Mouse (Mus musculus): ENCODE results near the gene Smtnl1. TPM values are rescaled to one million over a fixed set of nuclear protein-coding genes. Genes with fewer than 3 reads are reported as not detected.
A peak's percentile ranks its signal among the peaks of the same experiment; 100 is the strongest.
"Not testable (repeated sequence)": the region's sequence is repeated elsewhere in the genome, so short reads cannot be mapped to it uniquely, and the experiment has no call there.

Smtnl1 gene
- polyA plus RNA-seq, 1 experiment, result 0.04 TPM

DNA sequence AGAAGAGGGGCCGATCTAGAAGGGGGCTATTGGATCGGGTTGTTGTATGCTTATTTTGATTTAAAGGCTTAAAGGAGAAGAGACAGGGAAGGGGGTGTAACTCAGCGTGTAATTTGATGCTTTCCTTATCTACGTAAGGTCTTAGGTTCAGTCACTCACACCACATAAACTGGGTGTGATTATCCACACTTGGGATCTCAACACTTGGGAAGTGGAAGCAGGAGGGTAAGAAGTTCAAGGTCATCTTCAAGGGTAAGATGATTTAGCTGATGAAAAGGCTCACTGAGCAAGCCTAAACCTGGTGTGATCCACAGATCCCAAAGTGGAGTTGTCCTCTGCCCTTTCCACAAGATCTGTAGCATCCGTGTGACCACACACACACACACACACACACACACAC lies 15.9 kb downstream of the Smtnl1 start:
- WGBS, result 93% methylated on average over 5 of the region's 5 CpGs
- TF ChIP-seq POLR2A (IDR thresholded peaks at IDR 0.05; ENCODE audit: low read depth, low read length), result no peak
- Histone ChIP-seq H3K4me1 (ENCODE audit: control insufficient read depth, insufficient read depth, insufficient read length) (no peaks in the 10 kb centered on the region; the same call in 1 of the 2 replicates), H3K4me3 (ENCODE audit: extremely low read depth, insufficient read depth, insufficient read length) (no peak overlapping the region), H3K27ac (ENCODE audit: insufficient read depth, low read length) (no peak overlapping the region), H3K36me3 (ENCODE audit: control insufficient read depth, insufficient read depth, low read length) (no peaks in the 10 kb centered on the region; the same call in 1 of the 2 replicates), H3K27me3 (ENCODE audit: control insufficient read depth, insufficient read depth, low read length) (no peaks in the 10 kb centered on the region)
- no peak for DNase-seq (ENCODE audit: low read depth in 1 of 2, low spot score in 2 of 2)

DNA sequence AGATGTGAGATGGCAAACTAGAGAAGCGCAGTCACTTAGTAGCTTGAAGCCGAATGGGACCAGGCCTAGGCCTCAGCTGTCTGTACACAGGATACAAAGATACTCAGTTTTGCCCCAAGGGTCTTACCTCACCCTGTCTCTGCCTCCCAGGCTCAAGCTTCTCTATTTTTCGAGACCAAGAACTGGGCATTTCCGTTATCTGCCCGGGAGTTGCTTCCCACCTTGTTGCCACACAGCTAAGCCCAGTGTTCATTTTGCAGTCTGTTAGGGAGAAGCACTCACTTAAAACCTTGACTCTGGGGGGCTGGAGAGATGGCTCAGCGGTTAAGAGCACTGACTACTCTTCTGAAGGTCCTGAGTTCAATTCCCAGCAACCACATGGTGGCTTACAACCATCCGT lies 18.5 kb downstream of the Smtnl1 start:
- Histone ChIP-seq H3K4me1 (ENCODE audit: control insufficient read depth, insufficient read depth, insufficient read length) (no peaks in the 10 kb centered on the region; the same call in 1 of the 2 replicates), H3K36me3 (ENCODE audit: control insufficient read depth, insufficient read depth, low read length) (no peaks in the 10 kb centered on the region; the same call in 1 of the 2 replicates), H3K27me3 (ENCODE audit: control insufficient read depth, insufficient read depth, low read length) (no peaks in the 10 kb centered on the region), H3K4me3 (ENCODE audit: extremely low read depth, insufficient read depth, insufficient read length) (no peak overlapping the region), H3K27ac (ENCODE audit: insufficient read depth, low read length) (no peak overlapping the region)
- no peak for DNase-seq (ENCODE audit: low read depth in 1 of 2, low spot score in 2 of 2)
- 95% methylated on average over 7 of the region's 7 CpGs for WGBS
- TF ChIP-seq CTCF (IDR thresholded peaks at IDR 0.05; ENCODE audit: extremely low read depth, insufficient read depth, insufficient read length, insufficient replicate concordance) (no peak), POLR2A (IDR thresholded peaks at IDR 0.05; ENCODE audit: low read depth, low read length) (no peak)

DNA sequence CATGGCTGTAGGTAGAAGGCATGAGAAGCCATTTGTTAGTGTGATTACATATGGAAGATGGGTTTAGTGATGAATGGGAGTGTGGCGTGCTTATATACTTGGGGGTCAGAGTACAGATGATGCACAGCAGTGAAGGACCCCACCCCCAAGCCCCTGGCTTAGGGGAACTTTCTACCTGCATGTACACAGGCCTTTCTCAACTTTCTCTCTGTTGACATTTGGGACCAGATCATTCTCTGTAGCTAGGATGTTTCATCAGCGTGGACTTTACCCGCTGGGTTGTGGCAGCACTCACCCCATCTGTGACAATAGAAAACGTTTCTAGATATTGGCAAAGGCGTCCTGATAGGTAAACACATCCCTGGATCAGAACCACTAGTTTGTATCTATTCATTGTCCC lies 21.2 kb downstream of the Smtnl1 start:
- WGBS, result 95% methylated on average over 5 of the region's 5 CpGs
- H3K27ac ChIP-seq (ENCODE audit: insufficient read depth, low read length); DNase-seq (ENCODE audit: low read depth in 1 of 2, low spot score in 2 of 2); H3K4me3 ChIP-seq (ENCODE audit: extremely low read depth, insufficient read depth, insufficient read length); H3K27me3 ChIP-seq (ENCODE audit: control insufficient read depth, insufficient read depth, low read length); H3K36me3 ChIP-seq (ENCODE audit: control insufficient read depth, insufficient read depth, low read length); H3K4me1 ChIP-seq (ENCODE audit: control insufficient read depth, insufficient read depth, insufficient read length): not testable (repeated sequence)

DNA sequence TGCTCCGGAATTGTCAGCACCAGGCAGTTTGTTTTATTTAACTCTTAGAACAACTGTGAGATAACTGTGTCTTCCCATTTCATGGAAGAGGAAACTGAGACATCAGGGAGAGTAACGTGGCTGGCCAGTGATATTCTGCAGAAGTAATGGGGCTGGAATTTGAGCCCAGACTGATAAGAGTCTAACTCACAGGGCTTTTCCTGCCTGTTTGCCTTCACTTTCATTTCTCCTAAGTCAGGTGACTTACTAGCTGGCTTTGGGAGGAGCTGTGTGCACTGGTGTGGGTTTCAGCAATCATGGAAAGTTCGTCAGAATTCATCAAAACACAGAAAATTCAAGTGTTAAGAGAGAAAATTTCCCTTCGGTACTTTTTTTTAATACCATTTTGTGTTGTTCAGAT lies 22.1 kb downstream of the Smtnl1 start:
- WGBS, result 49% methylated on average over 4 of the region's 4 CpGs
- no peak overlapping the region for H3K27ac ChIP-seq (ENCODE audit: insufficient read depth, low read length)
- no peak for DNase-seq (ENCODE audit: low read depth in 1 of 2, low spot score in 2 of 2)
- no peak for TF ChIP-seq CTCF (IDR thresholded peaks at IDR 0.05; ENCODE audit: extremely low read depth, insufficient read depth, insufficient read length, insufficient replicate concordance)
- TF ChIP-seq POLR2A (IDR thresholded peaks at IDR 0.05; ENCODE audit: low read depth, low read length), result no peak
- H3K4me1 ChIP-seq (ENCODE audit: control insufficient read depth, insufficient read depth, insufficient read length), result no peaks in the 10 kb centered on the region; the same call in 1 of the 2 replicates
- H3K4me3 ChIP-seq (ENCODE audit: extremely low read depth, insufficient read depth, insufficient read length), result no peak overlapping the region
- no peaks in the 10 kb centered on the region; the same call in 1 of the 2 replicates for H3K36me3 ChIP-seq (ENCODE audit: control insufficient read depth, insufficient read depth, low read length)
- H3K27me3 ChIP-seq (ENCODE audit: control insufficient read depth, insufficient read depth, low read length), result no peaks in the 10 kb centered on the region

DNA sequence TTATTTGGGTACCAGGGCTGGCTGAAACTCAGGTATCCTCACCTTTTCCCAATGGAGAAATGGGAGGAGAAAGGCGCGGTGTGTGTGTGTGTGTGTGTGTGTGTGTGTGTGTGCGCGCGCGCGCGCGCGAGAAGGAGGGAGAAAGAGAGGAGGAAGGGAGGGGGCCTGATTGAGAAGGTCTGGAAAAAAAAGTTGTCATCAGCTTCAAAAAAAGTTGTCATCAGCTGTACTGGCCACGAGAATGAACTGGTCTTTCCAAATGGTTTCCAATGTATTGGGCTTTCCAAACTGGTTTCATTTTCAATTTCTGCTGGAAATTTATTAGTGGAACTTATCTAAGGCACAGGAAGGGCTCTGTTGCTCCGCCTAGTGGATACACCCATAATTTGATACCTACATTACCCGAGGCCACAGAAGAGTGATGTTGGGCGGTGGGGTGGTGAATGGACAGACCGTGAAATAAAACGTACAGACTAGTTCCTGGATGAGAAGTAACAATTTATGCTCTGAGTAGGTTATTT lies 23.4 kb downstream of the Smtnl1 start:
- Histone ChIP-seq H3K27ac (ENCODE audit: insufficient read depth, low read length) (peak overlapping the region; percentile 58; the same call in 1 of the 2 replicates), H3K4me3 (ENCODE audit: extremely low read depth, insufficient read depth, insufficient read length) (peak overlapping the region; percentile 78), H3K36me3 (ENCODE audit: control insufficient read depth, insufficient read depth, low read length) (no peaks in the 10 kb centered on the region; the same call in 1 of the 2 replicates), H3K27me3 (ENCODE audit: control insufficient read depth, insufficient read depth, low read length) (no peaks in the 10 kb centered on the region), H3K4me1 (ENCODE audit: control insufficient read depth, insufficient read depth, insufficient read length) (no peaks in the 10 kb centered on the region; the same call in 1 of the 2 replicates)
- WGBS, result under 1% methylated on average over 16 of the region's 16 CpGs
- TF ChIP-seq CTCF (IDR thresholded peaks at IDR 0.05; ENCODE audit: extremely low read depth, insufficient read depth, insufficient read length, insufficient replicate concordance), result peak; percentile 12; the same call in 1 of the 2 replicates
- TF ChIP-seq POLR2A (IDR thresholded peaks at IDR 0.05; ENCODE audit: low read depth, low read length), result no peak
- peak; percentile 54 to 59 for DNase-seq (ENCODE audit: low read depth in 1 of 2, low spot score in 2 of 2)

DNA sequence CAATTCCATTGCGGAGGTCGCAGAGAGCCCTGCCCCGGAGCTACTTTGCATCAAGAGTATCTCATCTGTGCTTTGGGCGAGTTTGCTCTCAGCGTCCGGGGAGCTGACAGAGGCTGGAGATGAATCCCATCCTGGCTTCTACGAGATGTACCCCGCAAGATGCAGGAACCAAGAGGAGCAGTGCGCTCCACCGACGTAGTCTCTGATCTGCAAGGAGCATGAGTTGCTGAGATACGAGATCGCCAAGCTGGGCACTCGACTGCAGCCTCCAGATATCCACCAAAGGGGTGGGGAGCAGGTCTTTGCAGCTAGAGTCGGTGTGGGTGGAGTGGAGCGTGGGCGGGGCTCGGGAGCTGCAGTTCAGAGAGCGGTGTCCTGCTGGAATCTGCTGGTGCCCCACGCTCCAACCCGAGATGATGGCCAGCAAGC lies 23.9 kb downstream of the Smtnl1 start, which contains the start of gene Ube2l6:
Gene Ube2l6, plus strand, starts transcription at position 336 of the 429 bp plus-strand sequence.
- Histone ChIP-seq H3K27ac (ENCODE audit: insufficient read depth, low read length) (peak within 1 kb of the TSS; percentile 58; the same call in 1 of the 2 replicates), H3K36me3 (ENCODE audit: control insufficient read depth, insufficient read depth, low read length) (no peaks in the 10 kb centered on the region), H3K4me3 (ENCODE audit: extremely low read depth, insufficient read depth, insufficient read length) (peak within 1 kb of the TSS; percentile 78), H3K27me3 (ENCODE audit: control insufficient read depth, insufficient read depth, low read length) (no peaks in the 10 kb centered on the region), H3K4me1 (ENCODE audit: control insufficient read depth, insufficient read depth, insufficient read length) (no peaks in the 10 kb centered on the region; the same call in 1 of the 2 replicates)
- DNase-seq (ENCODE audit: low read depth in 1 of 2, low spot score in 2 of 2), result peak in 1 of 2 experiments; percentile 56
- WGBS, result under 1% methylated on average over 21 of the region's 21 CpGs
- TF ChIP-seq POLR2A (IDR thresholded peaks at IDR 0.05; ENCODE audit: low read depth, low read length) (no peak), CTCF (IDR thresholded peaks at IDR 0.05; ENCODE audit: extremely low read depth, insufficient read depth, insufficient read length, insufficient replicate concordance) (no peak)

DNA sequence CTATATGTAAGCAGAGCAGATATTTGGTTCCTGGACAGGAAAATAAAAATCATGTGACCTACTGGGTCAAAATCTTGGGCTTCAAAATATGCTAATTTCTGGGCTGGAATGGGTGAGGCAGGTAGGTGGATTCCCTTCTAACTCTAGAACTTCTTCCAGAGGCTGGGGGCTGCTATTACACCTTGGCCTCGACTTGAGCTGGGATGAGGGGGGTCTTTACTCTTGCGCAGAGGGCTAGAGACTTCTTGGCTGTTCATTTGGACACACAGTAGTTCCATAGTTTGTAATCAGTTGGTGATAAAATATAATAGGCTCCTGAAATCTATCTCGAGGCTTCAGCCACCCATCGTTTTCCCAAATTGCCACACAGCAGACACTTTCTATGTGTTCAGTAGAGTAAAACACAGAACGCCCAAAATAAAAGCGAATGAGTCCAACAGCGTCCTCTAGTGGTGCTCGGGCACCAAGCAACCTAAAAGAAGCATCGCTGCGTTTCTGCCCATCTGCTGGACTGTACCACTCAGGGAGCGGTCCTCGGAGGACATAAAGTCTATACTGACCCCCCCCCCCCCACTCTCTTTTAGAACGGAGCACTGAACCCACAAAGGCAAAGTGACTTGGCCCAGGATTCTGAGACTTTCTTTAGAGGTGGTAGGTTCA lies 24.5 kb downstream of the Smtnl1 start:
- Histone ChIP-seq H3K27me3 (ENCODE audit: control insufficient read depth, insufficient read depth, low read length) (no peaks in the 10 kb centered on the region), H3K4me3 (ENCODE audit: extremely low read depth, insufficient read depth, insufficient read length) (peak overlapping the region; percentile 78), H3K36me3 (ENCODE audit: control insufficient read depth, insufficient read depth, low read length) (no peaks in the 10 kb centered on the region), H3K27ac (ENCODE audit: insufficient read depth, low read length) (peak overlapping the region; percentile 58; the same call in 1 of the 2 replicates), H3K4me1 (ENCODE audit: control insufficient read depth, insufficient read depth, insufficient read length) (no peaks in the 10 kb centered on the region; the same call in 1 of the 2 replicates)
- WGBS, result 10% methylated on average over 13 of the region's 13 CpGs
- DNase-seq (ENCODE audit: low read depth in 1 of 2, low spot score in 2 of 2), result peak; percentile 53 to 65
- TF ChIP-seq POLR2A (IDR thresholded peaks at IDR 0.05; ENCODE audit: low read depth, low read length), result no peak
- peak; percentile 60; the same call in 1 of the 2 replicates for TF ChIP-seq CTCF (IDR thresholded peaks at IDR 0.05; ENCODE audit: extremely low read depth, insufficient read depth, insufficient read length, insufficient replicate concordance)

All from spleen, adult 2 months (tissue).